Mouse (Mus musculus) 3T3-L1 (cell line): Measurements from ENCODE around the gene Masp2.

Experiments
- DNase-seq: peaks from one replicate; pipeline ENCODE4 v3.0.0-alpha.2; 2015; ENCODE audit warnings: low read depth, low spot score

Gene Masp2

GRCm38 (mm10) chr4:148635309-148635708 lies 33.0 kb downstream of the Masp2 start:
- no peak for DNase-seq

GRCm38 (mm10) chr4:148638302-148638701 lies 35.9 kb downstream of the Masp2 start:
- no peak for DNase-seq

DNA sequence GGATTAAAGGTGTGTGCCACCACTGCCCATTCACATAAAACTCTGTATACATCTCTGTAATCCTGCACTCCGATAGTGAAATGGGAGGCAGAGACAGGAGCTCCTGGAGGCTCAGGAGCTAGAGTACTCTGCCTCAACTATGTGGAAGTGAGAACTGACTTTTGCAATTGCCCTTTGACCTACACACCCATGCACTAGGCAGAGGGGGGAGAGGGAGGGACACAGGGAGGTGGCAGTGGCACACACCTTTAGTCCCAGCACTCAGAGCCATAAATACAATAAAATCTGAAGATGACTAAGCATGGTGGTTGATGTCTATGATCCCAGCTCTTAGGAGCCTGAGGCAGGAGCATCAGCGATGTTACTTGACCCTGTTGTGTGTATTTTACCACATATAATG lies 37.1 kb downstream of the Masp2 start:
- DNase-seq: no peak

GRCm38 (mm10) chr4:148641121-148641520 lies 38.8 kb downstream of the Masp2 start:
- no peak for DNase-seq

- no peak for DNase-seq
These were observed 41.2 kb downstream of the Masp2 start, which contains the start of gene Gm572 for GRCm38 (mm10) chr4:148643291-148644156. Gm572 (plus strand) TSS chr4:148643317.

DNA sequence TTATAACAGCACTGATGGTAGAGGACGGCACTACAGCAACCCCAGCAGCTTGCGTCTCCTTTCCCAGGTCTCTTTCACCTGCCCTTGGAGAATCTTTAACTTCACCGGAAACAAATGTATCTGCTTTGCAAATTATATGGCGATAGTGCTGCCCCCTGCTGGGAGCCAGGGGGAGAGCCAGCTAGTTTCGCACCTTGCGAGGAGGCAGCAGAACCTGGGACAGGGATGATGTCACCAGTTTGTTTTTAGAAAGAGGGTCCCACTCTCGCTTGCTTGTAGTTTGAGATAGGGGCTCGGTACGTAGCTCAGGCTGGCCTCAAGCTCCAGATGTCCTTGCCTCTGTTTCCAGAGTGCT lies 41.8 kb downstream of the Masp2 start:
- DNase-seq: peak; percentile 63

GRCm38 (mm10) chr4:148644926-148645325 lies 42.6 kb downstream of the Masp2 start:
- no peak for DNase-seq

DNA sequence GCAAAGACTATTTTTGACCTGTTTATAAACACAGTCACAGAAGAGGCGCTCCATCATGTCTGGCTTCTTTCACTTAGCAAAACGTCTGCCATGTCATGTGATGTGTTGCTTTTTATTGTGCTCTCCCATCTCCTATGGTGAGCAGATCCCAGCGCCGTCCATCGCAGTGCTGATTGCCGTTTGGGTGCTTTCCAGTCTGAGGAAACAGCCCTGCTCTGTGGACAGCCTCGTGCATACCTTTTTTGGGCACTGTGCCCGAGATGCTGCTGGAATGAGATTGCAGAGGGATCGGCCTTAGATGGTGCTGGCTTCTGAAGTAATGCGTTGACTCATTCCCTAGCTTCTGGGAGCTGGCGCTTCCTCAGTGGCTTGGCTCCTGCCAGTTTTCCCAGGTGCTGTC lies 44.3 kb downstream of the Masp2 start:
- peak; percentile 99 for DNase-seq

DNA sequence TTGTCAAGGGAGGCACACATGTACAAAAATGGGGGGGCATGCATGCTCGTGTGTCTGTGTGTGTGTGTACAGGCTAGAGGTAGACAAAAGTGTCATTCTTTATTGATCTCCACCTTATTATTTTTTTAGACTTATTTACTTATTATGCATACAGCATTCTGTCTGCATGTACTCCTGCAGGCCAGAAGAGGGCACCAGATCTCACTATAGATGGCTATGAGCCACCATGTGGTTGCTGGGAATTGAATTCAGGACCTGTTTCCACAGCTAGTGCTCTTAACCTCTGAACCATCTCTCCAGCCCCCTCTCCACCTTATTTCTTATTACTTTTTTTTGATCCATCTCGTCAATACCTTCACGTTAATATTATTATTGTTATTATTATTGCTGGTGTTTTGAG lies 47.0 kb downstream of the Masp2 start:
- DNase-seq: no peak

DNA sequence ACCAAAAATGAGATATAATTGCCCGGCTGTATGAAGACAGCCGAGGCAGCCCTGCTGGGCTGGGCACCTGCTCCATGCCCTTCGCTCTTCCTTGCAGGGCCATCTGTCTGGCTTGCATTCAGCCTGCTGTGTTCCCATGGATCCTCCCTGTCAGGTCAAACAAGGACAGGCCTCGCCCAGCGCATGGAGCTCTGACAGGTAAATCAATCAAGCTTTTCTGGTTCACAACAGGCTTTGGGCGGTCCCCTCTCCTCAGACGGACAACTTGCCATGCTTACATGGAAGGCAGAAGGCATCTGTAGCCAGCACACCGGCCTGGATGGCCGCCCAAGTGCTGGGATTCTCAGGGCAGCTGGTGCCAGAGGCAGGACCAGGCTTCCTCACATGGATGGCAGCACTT lies 48.7 kb downstream of the Masp2 start:
- no peak for DNase-seq

DNA sequence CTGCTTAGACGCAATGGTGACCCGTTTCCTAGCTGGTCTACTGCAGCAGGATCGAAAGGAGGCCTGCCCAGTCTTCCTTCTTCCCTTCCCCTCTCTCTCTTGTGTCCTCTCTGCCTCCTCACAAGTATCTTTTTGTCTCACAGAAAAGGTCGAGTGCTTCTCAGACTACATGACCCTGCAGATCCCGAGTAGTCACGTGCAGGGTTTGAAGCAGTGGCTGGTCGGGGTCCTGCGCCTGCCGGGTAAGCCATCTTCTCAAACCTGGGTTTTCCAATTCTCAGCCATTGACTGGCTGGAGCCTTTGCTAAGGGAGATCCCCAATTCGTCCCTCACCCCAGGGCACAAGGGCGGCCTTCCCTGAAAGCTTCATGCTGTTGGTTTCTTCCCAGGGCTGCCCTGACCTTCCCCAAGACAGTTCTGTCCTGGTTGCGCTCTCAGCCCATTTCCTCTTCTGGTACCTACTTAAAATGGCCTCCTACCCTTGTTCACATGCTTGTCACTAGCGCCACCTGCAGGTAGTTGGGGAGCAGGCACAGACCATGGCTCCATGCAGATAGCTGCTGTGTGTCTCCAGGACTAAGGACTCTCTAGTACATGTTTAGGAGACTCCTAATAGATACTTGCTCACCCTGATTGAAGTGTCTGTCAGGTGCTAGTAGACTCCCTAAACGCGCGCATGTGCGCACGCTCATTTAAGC lies 52.5 kb downstream of the Masp2 start:
- DNase-seq: peak; percentile 65

DNA sequence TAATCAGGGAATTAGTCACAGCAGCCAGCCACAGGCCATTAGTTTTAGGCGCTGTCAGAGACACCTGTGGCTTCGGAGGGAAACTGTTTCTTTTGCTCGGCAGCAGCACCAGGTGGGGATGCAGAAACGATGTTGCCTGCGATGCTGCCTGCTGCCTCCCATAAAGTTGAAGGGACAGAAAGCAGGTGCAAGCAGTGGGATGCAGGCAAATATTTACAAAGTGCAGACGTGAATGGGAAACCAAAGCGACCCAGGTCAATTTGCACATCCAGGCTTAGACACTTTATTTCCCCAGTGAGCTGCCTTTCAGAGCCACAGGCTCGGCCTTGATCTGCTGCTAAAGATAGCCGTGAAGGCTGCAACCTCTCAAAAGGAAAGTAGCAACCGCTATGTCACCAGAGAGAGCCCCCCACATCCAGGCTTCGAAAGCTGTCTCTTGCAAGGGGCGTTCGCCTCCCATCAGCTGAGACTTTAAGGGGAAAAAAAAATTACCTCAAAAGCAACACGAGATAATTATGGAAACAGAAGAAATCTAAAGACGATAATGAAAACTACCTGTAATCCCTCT lies 54.4 kb downstream of the Masp2 start:
- DNase-seq: no peak

- DNase-seq: no peak
These were observed 55.4 kb downstream of the Masp2 start for GRCm38 (mm10) chr4:148657776-148658175.

- no peak for DNase-seq
These were observed 57.8 kb downstream of the Masp2 start for GRCm38 (mm10) chr4:148660174-148660573.

GRCm38 (mm10) chr4:148662168-148662965 lies 60.0 kb downstream of the Masp2 start:
- DNase-seq: peak; percentile 70

GRCm38 (mm10) chr4:148663326-148663725 lies 61.0 kb downstream of the Masp2 start:
- DNase-seq: no peak

- DNase-seq: no peak
These were observed 61.7 kb downstream of the Masp2 start for GRCm38 (mm10) chr4:148664021-148664420.
